Mouse (Mus musculus) frontal cortex, adult (tissue): ENCODE data around the gene Pcdh19.

Source experiments
- ATAC-seq: cut with Nextera tagmentation; 2 replicates; pipeline ENCODE4 v1.9.2; 2017; ENCODE audit warnings: mild to moderate bottlenecking, moderate library complexity, mixed read lengths; ENCODE audit not compliant: low TSS enrichment

Pcdh19 gene

GRCm38 (mm10) chrX:133657308-133658302 lies 31.2 kb downstream of the Pcdh19 start:
- peak; percentile 80 for ATAC-seq

- no peak for ATAC-seq
Measured at GRCm38 (mm10) chrX:133655876-133656538, 32.8 kb downstream of the Pcdh19 start.

GRCm38 (mm10) chrX:133655196-133655595 lies 33.6 kb downstream of the Pcdh19 start:
- ATAC-seq: no peak

DNA sequence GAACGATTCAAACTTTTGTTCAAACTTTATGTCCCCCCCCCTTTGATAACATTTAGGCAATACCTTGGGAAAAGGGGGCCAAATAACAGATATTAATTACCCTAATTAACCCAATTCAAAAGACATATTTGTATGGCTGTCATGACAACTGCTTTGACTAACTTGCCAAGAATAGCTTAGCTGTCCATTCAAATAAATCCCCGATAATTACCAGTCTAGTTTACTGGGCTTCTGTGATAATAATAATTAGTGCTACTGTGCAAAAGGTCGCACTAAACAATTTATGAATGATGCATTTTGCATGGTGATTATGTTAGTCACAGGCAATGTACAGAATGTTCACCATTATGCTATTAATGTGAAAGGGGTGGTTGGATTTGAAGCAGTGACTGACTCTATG lies 35.7 kb downstream of the Pcdh19 start:
- no peak for ATAC-seq

- no peak for ATAC-seq
Measured at GRCm38 (mm10) chrX:133650379-133650778, 38.4 kb downstream of the Pcdh19 start.

DNA sequence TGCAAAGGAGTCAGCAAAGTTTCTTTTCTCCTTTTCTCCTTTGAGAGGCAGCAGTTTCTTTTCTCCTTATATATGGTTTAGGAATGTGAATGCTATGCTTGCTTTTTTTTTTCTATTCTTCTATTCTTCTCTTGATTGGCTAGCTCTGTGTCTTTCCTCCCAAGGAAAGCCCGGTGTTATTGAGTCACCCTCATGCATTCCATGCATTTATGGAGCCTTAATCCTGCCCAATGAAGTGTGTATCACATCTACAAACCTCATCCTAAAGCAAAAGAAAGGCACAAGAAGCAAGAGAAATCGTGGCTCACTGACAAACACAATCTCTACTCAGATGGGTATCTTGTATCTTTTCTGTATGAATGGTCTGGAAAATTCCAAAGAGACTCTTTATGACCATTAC lies 41.0 kb downstream of the Pcdh19 start:
- no peak for ATAC-seq

DNA sequence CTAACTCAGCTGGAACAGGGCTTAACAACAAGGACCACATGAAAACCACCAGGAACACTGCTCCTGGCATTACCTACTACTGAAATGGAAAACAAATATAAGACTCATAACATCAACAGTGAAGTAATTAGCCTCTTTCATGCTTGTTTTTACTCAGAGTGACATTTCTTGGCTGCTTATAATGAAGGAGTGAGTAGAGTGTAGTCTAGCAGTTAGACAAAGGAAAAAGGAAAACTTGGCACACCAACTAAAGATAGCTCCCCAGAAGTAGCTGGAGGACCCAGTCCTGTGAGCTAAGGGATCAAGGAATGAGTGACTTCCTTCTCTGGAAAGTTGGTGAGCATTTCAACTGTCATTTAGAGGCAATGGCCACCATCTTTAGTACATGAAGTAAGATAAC lies 49.3 kb downstream of the Pcdh19 start:
- no peak for ATAC-seq

DNA sequence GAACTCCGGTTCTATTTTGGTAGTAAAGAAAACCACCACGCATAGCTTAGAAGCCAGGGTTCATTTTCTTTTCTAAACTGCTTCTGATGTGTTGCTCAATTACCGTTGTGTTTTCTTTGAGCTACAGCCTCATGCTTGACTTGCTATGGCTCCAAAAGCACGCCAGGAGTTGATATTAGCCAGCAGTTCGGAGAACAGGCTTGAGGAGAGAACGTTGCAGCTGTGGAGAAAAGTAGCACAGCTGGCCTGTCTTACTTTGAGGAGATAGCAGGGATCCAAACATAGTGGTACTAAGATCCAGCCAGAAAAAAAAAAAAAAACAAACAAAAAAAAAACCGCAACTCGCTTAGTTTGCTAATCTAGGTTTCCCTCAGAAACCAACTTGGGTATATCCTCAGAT lies 59.2 kb downstream of the Pcdh19 start:
- no peak for ATAC-seq

- no peak for ATAC-seq
Measured at GRCm38 (mm10) chrX:133618222-133618621, 70.6 kb downstream of the Pcdh19 start.

GRCm38 (mm10) chrX:133605828-133606227 lies 83.0 kb downstream of the Pcdh19 start:
- no peak for ATAC-seq

DNA sequence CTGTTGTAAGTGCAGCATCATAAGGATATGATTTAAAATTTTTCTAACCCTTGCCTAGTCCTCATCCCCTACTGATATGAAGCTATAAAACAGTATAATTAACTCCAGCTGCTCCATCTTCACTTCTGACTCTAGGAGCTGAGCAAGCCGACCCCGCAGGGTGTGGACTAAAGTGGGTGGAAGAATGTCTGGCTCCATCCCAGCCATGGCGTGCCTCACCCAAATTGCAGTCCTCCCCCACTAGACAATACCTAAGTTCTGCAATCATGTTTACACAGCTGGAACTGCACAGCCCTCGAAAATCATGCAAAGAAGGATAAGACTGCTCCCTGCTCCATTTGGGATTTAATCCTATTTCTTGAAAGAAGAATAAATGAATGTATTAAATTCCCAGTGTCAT lies 84.5 kb downstream of the Pcdh19 start:
- ATAC-seq: no peak

DNA sequence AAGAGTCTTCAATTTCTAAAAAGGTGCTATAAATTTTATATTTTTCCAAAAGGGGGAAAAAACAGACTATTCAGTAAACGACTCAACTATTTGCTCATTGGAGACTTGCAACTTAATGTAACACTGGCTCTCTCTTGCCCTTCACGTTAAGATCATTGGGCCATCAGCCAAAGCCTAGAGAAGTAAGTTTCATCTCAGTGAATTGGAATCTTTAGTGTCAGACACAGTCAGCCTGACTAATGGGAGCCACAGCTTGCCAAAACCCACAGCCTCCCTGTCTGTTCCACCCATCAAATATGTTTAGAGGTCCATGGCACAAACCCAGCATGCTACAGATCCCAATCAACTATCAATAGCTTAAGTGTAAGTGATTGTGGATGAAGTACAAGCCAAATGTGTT lies 86.7 kb downstream of the Pcdh19 start:
- no peak for ATAC-seq

DNA sequence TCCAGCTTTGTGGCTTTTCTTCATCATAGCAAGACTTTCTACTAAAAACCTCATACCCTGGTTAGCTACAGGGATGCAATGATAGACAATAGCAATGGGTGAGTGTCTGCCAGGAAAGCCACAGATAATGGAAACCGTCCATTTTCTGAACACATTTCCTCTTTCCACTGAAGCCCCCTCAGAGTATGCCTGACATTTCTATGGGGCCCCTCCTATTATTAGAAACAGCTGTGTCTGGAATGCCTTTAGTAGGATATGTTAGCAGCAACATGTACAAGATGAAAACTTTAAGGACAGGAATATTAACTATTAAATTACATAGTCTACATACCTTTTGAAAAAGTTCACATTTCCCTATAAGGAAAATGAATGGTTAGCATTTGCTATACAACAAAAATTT lies 87.1 kb downstream of the Pcdh19 start:
- no peak for ATAC-seq

- ATAC-seq: no peak
Measured at GRCm38 (mm10) chrX:133601195-133601594, 87.6 kb downstream of the Pcdh19 start.

DNA sequence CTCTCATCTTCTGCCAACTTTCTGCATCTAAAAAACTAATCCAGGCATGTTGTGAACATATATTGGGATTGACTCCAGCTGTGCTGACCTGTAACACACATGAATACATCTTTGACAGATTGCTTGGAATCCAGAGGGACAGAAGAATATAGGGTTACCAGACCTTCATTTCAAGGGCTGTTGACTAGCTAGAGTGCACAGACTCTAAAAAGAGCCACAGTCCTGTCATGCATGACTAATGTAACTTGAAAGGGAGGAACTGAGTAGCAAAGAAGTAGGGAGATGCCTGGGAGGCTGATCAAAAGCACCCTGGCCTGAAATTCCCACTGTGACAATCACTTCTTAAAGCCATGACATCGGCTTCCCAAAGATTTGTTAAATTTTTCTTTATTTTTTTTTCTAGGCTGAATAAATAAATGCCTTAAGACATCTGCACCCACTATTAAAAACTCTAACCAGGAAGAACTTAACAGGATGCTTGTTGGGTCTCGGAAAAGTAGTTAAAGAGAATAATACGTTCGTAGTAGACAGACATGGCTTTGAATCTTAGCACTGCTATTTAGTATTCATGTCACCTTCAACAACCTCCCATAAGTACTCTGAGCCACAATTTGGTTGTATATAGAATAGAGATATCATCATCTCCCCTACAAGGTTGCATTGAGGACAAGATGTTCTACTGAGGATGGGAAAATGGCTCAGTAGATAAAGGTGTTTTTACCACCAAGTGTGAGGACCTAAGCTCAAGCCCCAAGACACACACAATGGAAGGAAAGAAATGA lies 113.0 kb downstream of the Pcdh19 start:
- ATAC-seq: no peak

GRCm38 (mm10) chrX:133565355-133565754 lies 123.4 kb downstream of the Pcdh19 start:
- ATAC-seq: no peak
